Mouse (Mus musculus) forebrain, embryonic 13.5 days (tissue): ENCODE data around the gene Fabp6. TPM values are rescaled to one million over a fixed set of nuclear protein-coding genes. Genes with fewer than 3 reads are reported as not detected.
A peak's percentile ranks its signal among the peaks of the same experiment; 100 is the strongest.

Experiments used
- ATAC-seq: fragments of 200-750 bp; cut with Nextera tagmentation; 2 replicates; pipeline ENCODE4 v1.8.0; 2017
- H3K27ac ChIP-seq: fragments of 300-500 bp; sonication (generic); 2 replicates; pipeline ENCODE4 v1.5.1; 2015; ENCODE audit warnings: inconsistent platforms, mild to moderate bottlenecking, moderate library complexity
- H3K27me3 ChIP-seq: fragments of 300-500 bp; sonication (generic); 2 replicates; pipeline ENCODE4 v1.6.1; 2015; ENCODE audit warnings: mild to moderate bottlenecking, inconsistent platforms
- H3K36me3 ChIP-seq: fragments of 300-500 bp; sonication (generic); 2 replicates; pipeline ENCODE4 v1.6.1; 2015; ENCODE audit warnings: mild to moderate bottlenecking, inconsistent platforms; ENCODE audit not compliant: poor library complexity, severe bottlenecking
- H3K4me1 ChIP-seq: fragments of 300-500 bp; sonication (generic); 2 replicates; pipeline ENCODE4 v1.6.1; 2015; ENCODE audit warnings: inconsistent platforms
- H3K4me2 ChIP-seq: fragments of 300-500 bp; sonication (generic); 2 replicates; pipeline ENCODE4 v1.6.1; 2015; ENCODE audit warnings: inconsistent platforms, mild to moderate bottlenecking, moderate library complexity
- H3K4me3 ChIP-seq: fragments of 300-500 bp; sonication (generic); 2 replicates; pipeline ENCODE4 v1.5.1; 2015; ENCODE audit warnings: mild to moderate bottlenecking, inconsistent platforms
- H3K9ac ChIP-seq: fragments of 300-500 bp; sonication (generic); 2 replicates; pipeline ENCODE4 v1.6.1; 2015; ENCODE audit warnings: mild to moderate bottlenecking, inconsistent platforms
- H3K9me3 ChIP-seq: fragments of 300-500 bp; sonication (generic); replicated peaks from 2 replicates; pipeline ENCODE4 v1.6.1; 2016; ENCODE audit warnings: inconsistent platforms
- WGBS: fragments of 180-500 bp; shearing (Covaris S2); methylation state at CpG from one replicate; pipeline ENCODE4 v1.1.7; 2015; 5-methylcytosine and 5-hydroxymethylcytosine counted together
- polyA plus RNA-seq: library from polyadenylated mRNA; unstranded; fragments of >200 nt; fragmentation: Nextera tagmentation; extraction: Ambion mirVana; gene quantifications from 2 replicates; pipeline ENCODE4 v1.2.1, GENCODE M21; 2015

The Fabp6 gene
- not detected in 2 replicates for polyA plus RNA-seq

- Histone ChIP-seq H3K4me1 (no peaks in the 10 kb centered on the region), H3K36me3 (no peaks in the 10 kb centered on the region), H3K27me3 (no peaks in the 10 kb centered on the region), H3K4me2 (no peak within 1 kb of the TSS), H3K4me3 (no peak within 1 kb of the TSS), H3K27ac (no peak within 1 kb of the TSS), H3K9me3 (no peaks in the 10 kb centered on the region), H3K9ac (no peak within 1 kb of the TSS)
- WGBS: 84% methylated on average over 5 of the region's 5 CpGs
- ATAC-seq: no peak
Measured at GRCm38 (mm10) chr11:43601440-43601839, at the start of gene Fabp6. Gene Fabp6 (minus strand): TSS chr11:43601540.

- Histone ChIP-seq H3K4me2 (no peak overlapping the region), H3K4me1 (peaks cover 18% of the 10 kb centered on the region), H3K27ac (no peak overlapping the region), H3K36me3 (no peaks in the 10 kb centered on the region), H3K9me3 (no peaks in the 10 kb centered on the region; the same call in 1 of the 2 replicates), H3K27me3 (no peaks in the 10 kb centered on the region), H3K9ac (no peak overlapping the region), H3K4me3 (no peak overlapping the region)
- WGBS: 84% methylated on average over 3 of the region's 3 CpGs
- ATAC-seq: no peak
Measured at GRCm38 (mm10) chr11:43645286-43645685, 43.9 kb upstream of the Fabp6 start.

DNA sequence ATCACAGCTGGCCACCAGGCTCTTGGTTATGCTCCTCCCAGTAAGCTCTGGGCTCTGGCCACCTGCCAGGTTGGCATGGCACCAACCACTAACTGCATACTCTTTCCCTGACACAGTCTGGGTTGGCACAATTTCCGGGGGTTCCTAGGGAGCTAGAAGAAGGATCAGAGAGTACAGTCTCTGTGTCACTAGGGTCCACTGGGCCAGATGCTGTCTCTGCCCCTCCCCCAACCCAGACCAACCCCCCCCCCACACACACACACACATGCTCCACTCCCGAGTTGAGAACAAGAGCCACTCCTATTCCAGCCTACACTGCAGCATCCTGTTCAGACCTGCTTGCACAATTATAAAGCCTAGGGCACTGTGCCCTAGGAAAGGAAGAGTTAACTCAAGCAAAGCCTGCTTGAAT lies 41.8 kb upstream of the Fabp6 start:
- peak; percentile 94 for ATAC-seq
- 14% methylated on average over 2 of the region's 2 CpGs for WGBS
- no peak overlapping the region for H3K4me2 ChIP-seq
- H3K27ac ChIP-seq: peak overlapping the region; percentile 65
- H3K9ac ChIP-seq: no peak overlapping the region
- H3K9me3 ChIP-seq: no peaks in the 10 kb centered on the region; the same call in 1 of the 2 replicates
- no peaks in the 10 kb centered on the region for H3K36me3 ChIP-seq
- H3K4me3 ChIP-seq: no peak overlapping the region
- no peaks in the 10 kb centered on the region for H3K27me3 ChIP-seq
- peaks cover 18% of the 10 kb centered on the region for H3K4me1 ChIP-seq

GRCm38 (mm10) chr11:43638486-43638885 lies 37.1 kb upstream of the Fabp6 start:
- Histone ChIP-seq H3K27me3 (no peaks in the 10 kb centered on the region), H3K36me3 (no peaks in the 10 kb centered on the region), H3K9ac (no peak overlapping the region), H3K4me1 (peaks cover 16% of the 10 kb centered on the region), H3K4me3 (no peak overlapping the region), H3K4me2 (no peak overlapping the region), H3K27ac (no peak overlapping the region), H3K9me3 (no peaks in the 10 kb centered on the region)
- no peak for ATAC-seq
- 92% methylated on average over 3 of the region's 3 CpGs for WGBS

GRCm38 (mm10) chr11:43636761-43637160 lies 35.4 kb upstream of the Fabp6 start:
- 0 out of 2 replicates have a peak, but pooled peaks cover 3% of the 10 kb centered on the region for H3K27me3 ChIP-seq
- no peak overlapping the region for H3K9ac ChIP-seq
- no peak for ATAC-seq
- 83% methylated on average over 4 of the region's 4 CpGs for WGBS
- peaks cover 9% of the 10 kb centered on the region for H3K4me1 ChIP-seq
- H3K9me3 ChIP-seq: no peaks in the 10 kb centered on the region
- no peak overlapping the region for H3K4me2 ChIP-seq
- H3K4me3 ChIP-seq: no peak overlapping the region
- no peak overlapping the region for H3K27ac ChIP-seq
- H3K36me3 ChIP-seq: no peaks in the 10 kb centered on the region

DNA sequence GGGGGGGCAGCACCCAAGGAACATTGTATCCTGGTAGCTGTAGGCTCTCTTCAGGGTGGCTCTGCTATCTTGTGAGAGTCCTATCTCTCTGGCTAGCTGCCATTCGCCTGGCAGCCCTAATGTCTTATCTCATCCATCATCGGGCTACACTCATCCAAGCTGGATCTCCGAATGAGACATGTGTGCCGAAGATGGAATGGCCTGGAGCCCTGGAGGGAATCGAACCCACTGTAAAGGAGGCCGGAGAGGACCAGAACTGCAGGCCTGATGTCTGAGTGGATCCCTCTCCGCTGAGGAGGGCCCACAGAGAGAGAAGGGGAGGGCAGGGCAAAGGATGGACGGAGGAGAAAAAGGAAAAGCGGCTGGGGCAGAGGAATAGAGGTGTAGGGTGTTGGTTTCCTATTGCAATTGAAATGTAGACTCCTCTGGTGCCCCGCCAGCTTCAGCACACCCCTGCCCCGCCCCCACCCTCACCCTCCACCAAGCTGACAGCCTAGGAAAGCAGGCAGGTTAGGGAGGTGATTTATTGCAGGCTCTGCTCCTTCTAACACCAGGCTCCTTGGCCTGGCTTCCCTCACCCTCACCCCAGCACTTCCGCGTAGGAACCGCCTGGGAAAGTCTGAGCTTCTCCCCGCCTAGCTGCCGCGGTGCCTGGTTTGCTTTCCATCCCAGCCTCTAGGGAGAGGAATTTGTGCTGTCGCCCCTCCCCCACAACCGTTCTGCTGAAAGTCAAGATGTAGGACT lies 32.5 kb upstream of the Fabp6 start:
- peaks cover 9% of the 10 kb centered on the region for H3K4me1 ChIP-seq
- 30% methylated on average over 19 of the region's 19 CpGs for WGBS
- peak overlapping the region; percentile 37; the same call in 1 of the 2 replicates for H3K4me2 ChIP-seq
- no peaks in the 10 kb centered on the region for H3K9me3 ChIP-seq
- H3K9ac ChIP-seq: no peak overlapping the region
- ATAC-seq: peak; percentile 66
- no peak overlapping the region; the same call in 1 of the 2 replicates for H3K27ac ChIP-seq
- H3K36me3 ChIP-seq: no peaks in the 10 kb centered on the region
- 0 out of 2 replicates have a peak, but pooled peaks cover 3% of the 10 kb centered on the region for H3K27me3 ChIP-seq
- H3K4me3 ChIP-seq: no peak overlapping the region

GRCm38 (mm10) chr11:43633165-43633564 lies 31.8 kb upstream of the Fabp6 start:
- Histone ChIP-seq H3K4me3 (no peak overlapping the region), H3K27me3 (0 out of 2 replicates have a peak, but pooled peaks cover 3% of the 10 kb centered on the region), H3K4me2 (no peak overlapping the region), H3K9me3 (no peaks in the 10 kb centered on the region), H3K27ac (no peak overlapping the region), H3K9ac (no peak overlapping the region), H3K36me3 (no peaks in the 10 kb centered on the region), H3K4me1 (peaks cover 9% of the 10 kb centered on the region)
- ATAC-seq: no peak; the same call in 1 of the 2 replicates
- 81% methylated on average over 6 of the region's 6 CpGs for WGBS

GRCm38 (mm10) chr11:43632566-43632965 lies 31.2 kb upstream of the Fabp6 start:
- no peak overlapping the region for H3K9ac ChIP-seq
- 64% methylated on average over 4 of the region's 4 CpGs for WGBS
- no peak overlapping the region for H3K27ac ChIP-seq

GRCm38 (mm10) chr11:43631645-43632044 lies 30.3 kb upstream of the Fabp6 start:
- WGBS: 90% methylated on average over 9 of the region's 9 CpGs
- peaks cover 18% of the 10 kb centered on the region for H3K4me1 ChIP-seq
- no peak overlapping the region for H3K27ac ChIP-seq
- H3K36me3 ChIP-seq: no peaks in the 10 kb centered on the region
- H3K4me3 ChIP-seq: no peak overlapping the region
- no peak overlapping the region for H3K9ac ChIP-seq
- ATAC-seq: no peak
- H3K9me3 ChIP-seq: no peaks in the 10 kb centered on the region
- 0 out of 2 replicates have a peak, but pooled peaks cover 3% of the 10 kb centered on the region for H3K27me3 ChIP-seq
- H3K4me2 ChIP-seq: no peak overlapping the region

More at GRCm38 (mm10) chr11:43632566-43632965, 31.2 kb upstream of the Fabp6 start:
- Histone ChIP-seq H3K4me2 (no peak overlapping the region), H3K4me1 (peaks cover 9% of the 10 kb centered on the region), H3K9me3 (no peaks in the 10 kb centered on the region), H3K36me3 (no peaks in the 10 kb centered on the region), H3K4me3 (no peak overlapping the region), H3K27me3 (0 out of 2 replicates have a peak, but pooled peaks cover 3% of the 10 kb centered on the region)
- no peak for ATAC-seq

- Histone ChIP-seq H3K9ac (peak overlapping the region; percentile 52; the same call in 1 of the 2 replicates), H3K36me3 (no peaks in the 10 kb centered on the region), H3K4me3 (0 out of 2 replicates have a peak overlapping the region, but pooled peaks have one; percentile 3), H3K27ac (peak overlapping the region; percentile 19; the same call in 1 of the 2 replicates), H3K9me3 (no peaks in the 10 kb centered on the region), H3K4me2 (peak overlapping the region; percentile 51), H3K27me3 (no peaks in the 10 kb centered on the region), H3K4me1 (peaks cover 16% of the 10 kb centered on the region)
- ATAC-seq: peak; percentile 23; the same call in 1 of the 2 replicates
- WGBS: 31% methylated on average over 18 of the region's 18 CpGs
Measured at GRCm38 (mm10) chr11:43626927-43627645, 25.7 kb upstream of the Fabp6 start.

- Histone ChIP-seq H3K27ac (peak overlapping the region; percentile 19; the same call in 1 of the 2 replicates), H3K9ac (peak overlapping the region; percentile 52), H3K4me2 (peak overlapping the region; percentile 51), H3K9me3 (no peaks in the 10 kb centered on the region), H3K4me1 (peaks cover 16% of the 10 kb centered on the region), H3K4me3 (0 out of 2 replicates have a peak overlapping the region, but pooled peaks have one; percentile 3), H3K27me3 (no peaks in the 10 kb centered on the region), H3K36me3 (no peaks in the 10 kb centered on the region)
- WGBS: 6% methylated on average over 12 of the region's 12 CpGs
- peak; percentile 68 for ATAC-seq
Measured at GRCm38 (mm10) chr11:43626300-43626926, 25.1 kb upstream of the Fabp6 start.
